Mouse (Mus musculus): ENCODE data around the gene Washc3. TPM values are rescaled to one million over a fixed set of nuclear protein-coding genes. Genes with fewer than 3 reads are reported as not detected.
A peak's percentile ranks its signal among the peaks of the same experiment; 100 is the strongest.

Gene Washc3
- polyA plus RNA-seq (2012; rRNA removed) = 21.4 and 23.1 TPM in 2 replicates

GRCm38 (mm10) chr10:88200951-88201638, at the start of gene Washc3:
Gene Washc3 (plus strand): TSS chr10:88201093.
- DNase-seq (ENCODE audit: extremely low spot score in 1 of 2, low spot score in 1 of 2) = peak; percentile 88 to 97

- peak in 1 of 2 experiments; percentile 43 for DNase-seq (ENCODE audit: extremely low spot score in 1 of 2, low spot score in 1 of 2)
Measured at GRCm38 (mm10) chr10:88151658-88152057, 49.2 kb upstream of the Washc3 start.

GRCm38 (mm10) chr10:88162096-88162495, 38.8 kb upstream of the Washc3 start:
- no peak for DNase-seq (ENCODE audit: extremely low spot score in 1 of 2, low spot score in 1 of 2)

- DNase-seq (ENCODE audit: extremely low spot score in 1 of 2, low spot score in 1 of 2) = no peak
Measured at GRCm38 (mm10) chr10:88162676-88163075, 38.2 kb upstream of the Washc3 start.

- DNase-seq (ENCODE audit: extremely low spot score in 1 of 2, low spot score in 1 of 2) = no peak
Measured at GRCm38 (mm10) chr10:88166158-88166557, 34.7 kb upstream of the Washc3 start.

GRCm38 (mm10) chr10:88167438-88168077, 33.3 kb upstream of the Washc3 start:
- DNase-seq (ENCODE audit: extremely low spot score in 1 of 2, low spot score in 1 of 2) = no peak

GRCm38 (mm10) chr10:88200541-88200940, 352 bp upstream of the Washc3 start:
- no peak for DNase-seq (ENCODE audit: extremely low spot score in 1 of 2, low spot score in 1 of 2)

GRCm38 (mm10) chr10:88201650-88202049, 757 bp downstream of the Washc3 start:
- no peak for DNase-seq (ENCODE audit: extremely low spot score in 1 of 2, low spot score in 1 of 2)

GRCm38 (mm10) chr10:88202581-88202980, 1.7 kb downstream of the Washc3 start:
- no peak for DNase-seq (ENCODE audit: extremely low spot score in 1 of 2, low spot score in 1 of 2)

- DNase-seq (ENCODE audit: extremely low spot score in 1 of 2, low spot score in 1 of 2) = no peak
Measured at GRCm38 (mm10) chr10:88203236-88203635, 2.3 kb downstream of the Washc3 start.

GRCm38 (mm10) chr10:88212644-88213043, 11.8 kb downstream of the Washc3 start:
- peak in 1 of 2 experiments; percentile 6 for DNase-seq (ENCODE audit: extremely low spot score in 1 of 2, low spot score in 1 of 2)

- DNase-seq (ENCODE audit: extremely low spot score in 1 of 2, low spot score in 1 of 2) = no peak
Measured at GRCm38 (mm10) chr10:88214800-88215514, 14.1 kb downstream of the Washc3 start.

- no peak for DNase-seq (ENCODE audit: extremely low spot score in 1 of 2, low spot score in 1 of 2)
Measured at GRCm38 (mm10) chr10:88218161-88218560, 17.3 kb downstream of the Washc3 start.

GRCm38 (mm10) chr10:88221718-88222117, 20.8 kb downstream of the Washc3 start:
- no peak for DNase-seq (ENCODE audit: extremely low spot score in 1 of 2, low spot score in 1 of 2)

GRCm38 (mm10) chr10:88225421-88225820, 24.5 kb downstream of the Washc3 start:
- no peak for DNase-seq (ENCODE audit: extremely low spot score in 1 of 2, low spot score in 1 of 2)

GRCm38 (mm10) chr10:88227962-88228361, 27.1 kb downstream of the Washc3 start:
- no peak for DNase-seq (ENCODE audit: extremely low spot score in 1 of 2, low spot score in 1 of 2)

GRCm38 (mm10) chr10:88228521-88229017, 27.7 kb downstream of the Washc3 start:
- DNase-seq (ENCODE audit: extremely low spot score in 1 of 2, low spot score in 1 of 2) = no peak

- no peak for DNase-seq (ENCODE audit: extremely low spot score in 1 of 2, low spot score in 1 of 2)
Measured at GRCm38 (mm10) chr10:88231671-88232070, 30.8 kb downstream of the Washc3 start.

- no peak for DNase-seq (ENCODE audit: extremely low spot score in 1 of 2, low spot score in 1 of 2)
Measured at GRCm38 (mm10) chr10:88232765-88233164, 31.9 kb downstream of the Washc3 start.

- DNase-seq (ENCODE audit: extremely low spot score in 1 of 2, low spot score in 1 of 2) = no peak
Measured at GRCm38 (mm10) chr10:88244681-88245080, 43.8 kb downstream of the Washc3 start.

- no peak for DNase-seq (ENCODE audit: extremely low spot score in 1 of 2, low spot score in 1 of 2)
Measured at GRCm38 (mm10) chr10:88250300-88250699, 49.4 kb downstream of the Washc3 start.
